Mouse (Mus musculus): ENCODE results near the gene Nrip1.

GRCm38 (mm10) chr16:76406897-76407296, 33.3 kb upstream of the Nrip1 start:
- no peak for TF ChIP-seq CHD2 (IDR thresholded peaks at IDR 0.05; ENCODE audit: low read depth, low read length)
- TF ChIP-seq ZNF384 (IDR thresholded peaks at IDR 0.05; ENCODE audit: low read depth, low read length) = no peak
- no peak for TF ChIP-seq ZC3H11A (IDR thresholded peaks at IDR 0.05; ENCODE audit: borderline replicate concordance, low read depth, low read length)
- TF ChIP-seq MAFK (IDR thresholded peaks at IDR 0.05; ENCODE audit: insufficient read depth, low read depth, low read length) = no peak
